Mouse (Mus musculus): ENCODE results near the gene Pde8b. TPM values are rescaled to one million over a fixed set of nuclear protein-coding genes. Genes with fewer than 3 reads are reported as not detected.

Pde8b gene
- total RNA-seq, 2 experiments from 2014 or later, result 56.3 to 59.2 TPM

DNA sequence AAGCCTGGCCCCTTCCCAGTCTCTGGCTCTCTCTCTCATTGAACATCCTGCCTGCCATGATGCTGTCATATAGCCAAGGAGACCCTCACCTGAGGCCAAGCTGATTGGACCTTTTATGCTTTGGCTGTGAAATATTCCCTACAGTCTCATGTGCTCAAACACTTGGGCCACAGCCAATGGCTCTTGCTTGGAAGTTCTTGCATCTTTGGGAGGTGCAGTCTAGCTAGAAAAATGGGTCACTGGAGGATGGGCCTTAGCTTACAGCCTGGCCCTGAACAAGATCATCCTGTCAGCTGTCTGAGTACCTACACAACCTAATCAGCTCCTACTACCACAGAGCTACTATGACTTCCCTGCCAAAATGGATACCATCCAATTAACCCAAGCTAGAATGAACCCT, 105.4 kb downstream of the Pde8b start:
- DNase-seq (ENCODE audit: low spot score in 2 of 2), result no peak

DNA sequence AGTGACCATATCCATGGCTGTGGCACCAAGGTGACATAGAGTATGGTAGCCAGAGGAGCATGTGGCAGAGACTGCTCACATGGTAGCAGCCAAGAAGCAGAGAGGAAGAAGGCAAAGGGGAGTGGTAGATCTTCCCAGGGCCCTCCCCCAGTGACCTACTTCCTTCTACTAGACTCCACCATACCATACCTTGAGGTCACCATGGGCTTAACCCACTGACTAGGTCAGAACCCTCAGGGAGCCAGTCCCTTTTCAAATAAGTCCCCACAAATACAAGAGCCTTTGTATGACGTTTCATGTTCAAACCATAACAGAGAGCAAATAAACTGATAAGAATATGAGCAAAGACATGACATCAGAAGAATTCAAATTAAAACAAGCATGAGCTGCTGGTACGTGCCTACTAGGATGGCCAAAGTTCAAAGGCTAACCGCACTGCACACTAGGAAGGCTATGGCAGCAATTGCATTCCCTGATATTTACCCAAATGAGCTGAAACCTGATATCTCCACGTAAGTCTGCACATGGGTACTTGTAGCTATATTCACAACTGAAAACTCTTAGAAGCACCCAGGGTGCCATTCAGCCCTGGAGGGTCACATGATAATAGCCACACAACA, 109.6 kb downstream of the Pde8b start:
- DNase-seq (ENCODE audit: low spot score in 2 of 2), result no peak

DNA sequence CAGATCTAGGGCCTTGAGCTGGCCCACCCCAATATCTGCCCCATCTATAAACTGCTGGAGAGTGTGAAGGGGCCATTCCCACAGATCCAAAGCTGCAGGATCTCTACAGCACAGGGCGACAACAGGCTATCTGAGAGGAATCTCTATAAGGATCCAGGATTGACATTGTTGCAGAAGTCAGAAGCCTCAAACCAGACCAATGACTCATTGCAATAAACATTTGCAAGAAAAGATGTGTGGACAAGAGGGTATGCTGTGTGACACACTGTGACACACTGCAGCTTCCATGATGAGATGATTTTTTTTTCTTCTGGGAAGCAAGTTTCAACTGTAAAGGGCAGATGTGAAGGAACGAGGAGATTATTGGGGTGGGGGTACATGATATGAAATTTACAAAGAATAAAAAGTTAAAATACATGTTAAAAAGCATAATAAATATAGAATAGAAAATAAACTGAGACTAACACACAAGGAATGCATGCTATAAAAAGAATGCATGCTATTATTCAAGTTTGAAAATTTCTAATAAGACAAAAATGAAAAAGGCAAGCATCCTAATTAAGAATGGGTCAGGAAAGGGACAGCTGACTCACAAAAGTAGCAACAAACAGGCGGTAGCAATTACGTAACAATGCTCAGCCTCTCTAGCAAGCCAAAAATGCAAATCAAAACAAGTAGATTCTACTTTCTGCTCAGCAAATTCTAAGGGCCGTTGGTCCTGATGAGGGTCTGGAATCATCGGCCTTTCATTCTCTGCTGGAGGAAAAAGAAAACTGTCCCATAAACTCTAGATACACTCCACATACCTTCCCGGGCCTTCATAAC, 114.6 kb downstream of the Pde8b start:
- DNase-seq (ENCODE audit: low spot score in 2 of 2), result no peak

DNA sequence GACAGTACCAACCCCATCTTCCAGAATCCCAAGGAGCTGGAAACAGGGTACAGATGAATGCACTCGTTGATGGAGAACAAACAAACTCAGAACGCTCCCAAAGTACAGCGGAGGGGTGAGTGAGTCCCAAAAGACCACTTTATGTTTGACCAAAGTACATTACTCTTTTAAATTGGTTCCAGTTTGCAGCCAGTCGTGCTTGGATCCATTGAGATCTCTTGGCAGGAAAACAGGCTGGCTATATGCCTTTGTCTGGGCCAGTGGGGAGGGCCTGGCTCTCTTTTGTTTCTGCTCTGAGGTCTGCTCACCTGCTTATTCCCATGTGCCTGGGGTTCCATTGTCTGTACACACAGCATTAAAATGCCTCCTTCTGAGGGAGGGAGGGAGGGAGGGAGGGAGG, 118.3 kb downstream of the Pde8b start:
- no peak for DNase-seq (ENCODE audit: low spot score in 2 of 2)

DNA sequence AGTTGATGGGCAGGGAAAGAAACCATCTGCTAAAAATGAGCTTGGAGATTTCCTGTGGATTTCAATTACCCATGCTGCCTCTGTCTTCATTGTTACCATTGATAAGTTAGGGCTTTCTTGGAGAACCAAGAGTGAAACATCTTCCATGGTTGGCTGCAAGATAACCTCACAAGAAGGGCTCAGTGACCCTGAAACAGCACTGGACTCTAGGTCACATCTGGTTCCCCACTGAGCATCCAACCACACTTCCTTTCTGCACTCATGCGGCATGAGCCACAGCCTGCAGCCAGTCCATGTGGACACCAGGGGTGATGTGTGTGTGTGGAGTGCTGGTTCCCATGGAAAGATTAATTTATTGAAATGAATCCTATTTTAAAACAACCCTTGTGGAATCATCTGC, 119.1 kb downstream of the Pde8b start:
- no peak for DNase-seq (ENCODE audit: low spot score in 2 of 2)

DNA sequence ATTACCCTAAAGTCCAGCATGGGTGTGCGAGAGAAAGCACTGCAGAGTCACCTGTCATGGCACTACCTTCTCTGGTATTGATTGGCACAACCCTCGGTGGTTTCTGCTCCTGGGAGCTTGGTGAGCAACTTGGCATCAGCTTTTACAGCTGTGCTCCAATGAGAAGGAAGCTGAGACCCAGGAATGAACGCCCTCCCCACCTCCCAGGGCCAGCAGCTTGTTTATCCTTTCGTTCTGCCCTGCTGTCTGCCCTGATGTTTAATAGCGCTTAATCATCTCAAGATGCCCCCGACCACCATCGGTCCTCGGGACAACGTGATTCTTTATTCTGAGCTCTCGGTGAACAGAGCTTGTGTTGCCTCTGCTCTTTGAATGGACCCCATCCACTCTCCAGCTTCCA, 122.8 kb downstream of the Pde8b start:
- no peak for DNase-seq (ENCODE audit: low spot score in 2 of 2)

DNA sequence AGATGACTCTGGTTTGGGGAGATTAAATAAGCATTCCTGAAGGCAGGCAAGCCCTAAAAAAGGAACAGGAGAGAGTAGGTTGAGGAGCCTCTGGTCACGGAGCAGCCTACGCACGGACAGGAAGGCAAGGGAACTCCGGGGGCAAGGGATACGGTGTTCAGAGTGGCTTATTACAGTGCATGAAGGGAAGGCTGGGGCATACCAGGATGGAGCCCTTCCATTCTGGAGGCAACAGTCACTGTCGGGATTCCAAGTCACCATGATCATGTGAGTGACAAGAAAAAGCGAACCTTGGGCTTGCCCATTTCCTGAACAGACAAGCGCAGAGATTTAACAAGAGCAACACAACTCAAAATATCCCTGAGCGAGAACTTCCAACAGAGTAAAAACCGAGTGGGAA, 123.3 kb downstream of the Pde8b start:
- no peak for DNase-seq (ENCODE audit: low spot score in 2 of 2)

DNA sequence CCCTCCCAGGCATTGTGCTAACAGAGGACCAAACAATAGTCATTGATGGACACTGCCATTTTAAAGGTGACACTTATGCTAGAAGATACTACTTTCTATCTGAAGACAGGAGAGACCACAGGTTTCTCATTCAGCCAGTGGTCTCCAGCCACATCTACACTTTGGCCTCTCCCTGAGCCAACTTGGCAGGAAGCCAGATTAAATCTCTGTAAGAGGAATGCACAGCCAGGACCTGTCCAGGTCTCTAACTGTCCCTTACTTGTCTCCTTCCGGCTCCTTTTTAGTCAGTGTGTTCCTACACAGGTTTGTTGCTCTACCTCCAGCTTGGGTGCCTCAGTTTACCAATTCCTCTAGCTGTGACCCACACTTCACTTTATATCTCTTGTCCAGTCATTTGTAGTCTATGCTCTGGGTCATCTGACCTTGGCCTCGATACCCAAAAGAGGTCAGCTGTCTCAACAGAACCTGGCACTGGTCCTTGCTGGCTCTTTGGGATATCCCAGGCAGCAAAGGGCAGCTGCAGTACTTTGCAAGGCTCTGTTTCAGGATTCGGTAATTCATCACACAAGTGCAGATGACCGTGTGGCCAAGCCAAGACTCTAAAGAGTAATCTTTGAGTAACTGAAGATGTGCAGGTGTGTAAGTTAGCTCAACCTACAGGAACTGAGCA, 124.5 kb downstream of the Pde8b start:
- no peak for DNase-seq (ENCODE audit: low spot score in 2 of 2)

DNA sequence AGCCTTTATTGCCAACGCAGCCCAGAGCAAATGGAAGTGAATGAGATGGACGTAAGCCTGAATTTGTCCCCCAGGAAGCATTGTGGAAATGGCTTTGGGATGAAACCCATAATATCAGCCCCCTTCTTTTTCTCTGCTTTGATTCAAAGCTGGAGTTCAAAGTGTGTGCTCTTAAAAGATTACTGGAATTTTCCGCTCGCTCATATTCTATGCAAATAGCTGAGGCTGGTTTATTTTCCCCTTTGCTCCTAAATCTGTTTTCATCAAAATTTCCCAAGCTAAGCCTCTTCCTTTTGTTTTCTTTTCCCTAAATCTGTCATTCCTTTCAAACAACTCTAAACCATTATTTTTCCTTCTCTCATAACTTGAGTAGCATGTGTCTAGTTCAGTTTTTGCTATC, 129.6 kb downstream of the Pde8b start:
- DNase-seq (ENCODE audit: low spot score in 2 of 2), result no peak

DNA sequence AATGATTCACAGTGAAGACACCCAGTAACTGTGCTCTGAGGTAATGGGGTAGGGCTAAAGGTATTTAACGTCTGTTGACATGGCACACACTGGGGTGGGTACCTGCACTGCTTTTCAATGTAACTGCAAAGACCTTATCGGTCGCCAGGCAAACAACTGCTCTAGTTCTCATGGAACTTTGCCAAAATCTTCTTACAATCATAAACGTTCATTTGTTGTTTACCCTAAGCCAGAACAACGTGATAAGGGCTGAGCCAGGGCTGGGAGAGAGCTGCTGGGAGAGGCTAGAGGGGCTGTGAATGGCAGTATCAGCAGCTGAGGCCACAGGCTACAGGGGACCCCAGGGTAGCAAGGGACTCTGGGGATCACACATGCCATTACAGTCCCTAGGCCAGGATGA, 136.4 kb downstream of the Pde8b start:
- DNase-seq (ENCODE audit: low spot score in 2 of 2), result no peak

DNA sequence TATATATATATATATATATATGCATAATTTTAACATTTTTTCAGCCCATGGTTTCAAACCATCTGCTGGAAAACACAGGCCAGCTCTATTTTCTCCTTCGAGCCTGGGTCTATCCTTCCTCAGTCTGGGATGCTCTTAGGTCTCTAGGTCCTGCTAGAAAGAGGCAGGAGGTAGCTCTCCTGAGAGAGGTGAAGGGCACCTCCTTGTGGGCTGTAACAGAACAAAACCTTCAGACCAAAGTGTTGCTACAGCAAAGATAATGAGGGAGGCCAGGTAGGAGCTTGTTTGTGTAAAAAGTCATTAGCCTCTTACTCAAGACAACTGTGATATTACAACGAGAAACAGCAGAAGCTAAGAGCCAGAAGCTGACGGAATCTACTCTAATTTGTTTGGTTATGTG, 140.6 kb downstream of the Pde8b start:
- no peak for DNase-seq (ENCODE audit: low spot score in 2 of 2)

DNA sequence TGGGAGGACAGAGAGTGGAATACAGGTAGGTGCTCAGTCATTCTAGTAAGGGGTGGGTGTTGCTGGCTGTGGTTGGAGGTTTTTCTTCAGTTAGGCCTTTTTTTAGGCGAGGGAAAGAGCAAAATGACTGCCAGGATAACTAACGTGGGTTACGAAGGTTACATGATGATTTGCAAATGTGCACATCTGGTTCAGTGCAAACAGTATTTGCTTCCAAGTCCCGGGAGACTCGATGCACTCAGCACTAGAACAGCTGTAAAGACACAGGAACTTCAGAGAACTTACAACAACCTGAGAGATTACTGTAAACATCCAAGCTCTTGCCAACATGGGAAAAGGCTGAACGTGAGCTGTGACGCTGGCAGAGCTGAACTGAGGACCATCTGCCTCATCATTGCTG, 142.1 kb downstream of the Pde8b start:
- DNase-seq (ENCODE audit: low spot score in 2 of 2), result no peak

DNA sequence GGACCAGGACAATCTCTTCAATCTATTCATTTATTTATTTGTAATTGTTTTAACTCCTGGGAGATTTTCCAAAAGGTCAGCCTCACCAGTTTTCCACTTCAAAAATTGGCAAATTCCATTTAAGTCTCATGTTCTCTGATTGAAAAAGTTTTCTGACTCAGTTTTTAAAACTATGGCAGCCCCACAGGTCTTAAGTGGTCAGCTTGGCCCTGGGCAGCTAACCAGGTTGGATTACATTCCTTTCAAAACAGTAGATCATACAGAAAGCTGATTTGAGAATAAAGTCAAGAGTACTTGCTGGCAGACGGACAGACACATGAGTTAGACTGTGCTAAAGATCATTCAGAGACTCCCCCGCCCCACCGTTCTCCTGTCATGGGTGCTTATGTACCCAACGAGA, 145.3 kb downstream of the Pde8b start:
- DNase-seq (ENCODE audit: low spot score in 2 of 2), result no peak

DNA sequence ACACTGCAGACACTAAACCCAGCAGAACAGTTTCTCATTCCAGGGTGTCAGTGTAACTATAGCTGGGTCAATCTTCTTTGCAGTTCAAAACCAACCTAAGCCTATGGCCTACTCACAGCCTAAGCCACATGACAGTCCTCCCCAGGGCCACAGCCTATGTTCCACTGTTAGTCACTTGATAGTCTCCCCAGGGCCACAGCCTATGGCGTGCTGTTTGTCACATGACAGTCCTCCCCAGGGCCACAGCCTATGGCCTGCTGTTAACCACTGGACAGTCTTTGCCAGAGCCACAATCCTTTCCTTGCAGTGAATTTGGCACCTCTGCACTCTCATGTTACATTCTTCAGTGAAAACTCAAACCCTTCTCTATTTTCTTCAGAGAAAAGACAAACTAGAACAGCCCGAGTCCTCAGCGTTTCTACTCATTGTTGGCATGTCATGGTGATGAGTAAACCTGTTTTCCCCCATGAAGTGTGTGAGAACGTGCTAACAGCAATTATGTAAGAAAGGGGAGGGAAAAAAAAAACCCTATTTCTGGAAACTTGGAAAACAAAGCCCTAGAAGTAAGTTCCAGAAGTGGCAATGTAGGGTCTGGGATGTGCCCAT, 147.0 kb downstream of the Pde8b start:
- DNase-seq (ENCODE audit: low spot score in 2 of 2), result no peak

DNA sequence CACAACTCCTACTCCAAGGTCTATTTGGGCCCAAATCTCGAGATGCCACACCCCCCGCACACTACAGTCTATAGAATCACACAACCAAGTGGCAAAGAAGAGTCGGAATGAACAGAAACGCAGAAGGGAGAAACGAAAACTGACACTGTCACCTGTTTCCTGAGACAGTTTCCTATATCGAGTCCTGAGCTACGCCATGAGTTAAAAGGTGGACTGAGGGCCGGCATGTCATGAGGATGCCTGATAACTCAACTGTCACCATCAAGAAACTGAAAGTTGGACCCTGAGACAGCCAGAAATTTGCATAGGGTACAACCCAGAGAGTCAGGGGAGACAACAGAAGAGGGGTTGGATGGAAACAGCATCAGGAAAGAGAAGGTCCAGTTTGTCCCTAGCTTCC, 148.8 kb downstream of the Pde8b start:
- no peak for DNase-seq (ENCODE audit: low spot score in 2 of 2)

DNA sequence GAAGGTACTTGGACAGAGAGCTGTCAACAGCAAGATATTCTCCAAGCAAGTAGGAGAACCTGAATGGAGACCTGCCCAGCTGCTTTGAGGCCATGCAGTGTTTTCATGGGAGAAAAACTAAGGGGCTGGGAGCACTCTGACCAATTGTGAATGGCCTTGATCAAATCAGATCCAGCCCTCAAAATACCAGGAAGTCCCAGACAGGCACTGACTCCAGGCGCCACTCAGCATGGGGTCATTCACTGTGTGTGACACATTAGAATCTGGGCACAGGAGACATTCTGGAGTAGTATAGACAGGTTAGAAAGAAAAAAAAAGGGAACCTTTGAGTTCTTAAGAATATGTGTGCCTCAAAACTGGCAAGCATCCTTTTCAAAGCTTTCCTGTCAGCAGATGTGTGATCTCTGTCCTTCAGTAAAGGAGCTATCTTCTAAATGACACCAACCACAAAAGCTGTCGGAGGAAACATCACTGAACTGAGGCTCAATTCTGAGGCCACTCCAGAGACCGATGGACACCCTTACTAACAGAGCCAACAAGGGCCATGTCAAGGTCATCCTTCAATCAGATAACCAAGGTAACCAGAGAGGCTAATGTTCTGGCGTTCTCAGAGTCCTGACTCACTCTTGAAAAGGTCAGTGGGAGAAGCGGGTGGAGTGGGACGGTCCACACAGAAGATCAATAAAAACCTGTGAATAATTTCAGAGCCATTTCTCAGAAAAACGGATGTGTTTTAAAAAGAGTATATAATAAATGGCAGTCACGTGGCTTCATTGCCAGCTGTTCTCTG, 151.0 kb downstream of the Pde8b start:
- DNase-seq (ENCODE audit: low spot score in 2 of 2), result no peak

DNA sequence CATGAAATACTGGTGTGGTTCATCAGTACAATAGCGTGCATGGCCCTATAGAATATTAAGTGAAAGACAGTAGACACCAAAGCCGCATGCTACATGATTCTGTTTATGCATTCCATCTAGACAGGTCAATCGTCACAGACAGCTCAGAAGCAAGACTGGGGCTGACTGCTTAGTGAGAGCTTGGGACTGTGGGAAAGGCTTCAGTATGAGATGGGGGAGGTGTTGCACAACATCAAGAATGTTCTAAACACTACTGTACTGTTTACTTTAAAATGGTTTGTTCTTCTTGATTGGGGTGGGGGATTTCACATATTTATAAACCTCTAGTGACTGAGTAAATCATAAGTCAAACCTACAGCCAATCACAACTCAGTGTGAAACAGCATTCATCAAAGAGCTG, 153.5 kb downstream of the Pde8b start:
- no peak for DNase-seq (ENCODE audit: low spot score in 2 of 2)

DNA sequence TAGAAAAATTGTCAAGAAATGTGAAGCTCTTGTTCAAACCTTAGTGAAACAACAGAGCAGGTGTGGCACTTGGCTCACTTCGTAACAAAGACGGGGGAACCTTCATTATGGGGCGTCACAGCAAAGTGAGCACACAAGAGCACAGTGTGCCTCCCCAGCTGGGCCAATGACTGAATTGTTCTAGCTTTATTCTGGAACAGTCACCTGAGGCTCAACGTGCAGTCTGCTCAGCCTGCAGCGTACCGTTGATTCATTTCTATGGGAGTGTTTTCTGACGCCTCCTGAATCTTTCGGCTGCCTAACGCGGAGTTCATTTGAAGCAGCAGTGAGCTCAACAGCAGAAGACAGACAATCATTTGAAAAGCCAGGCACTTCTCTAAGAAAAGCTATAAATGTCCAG, 154.3 kb downstream of the Pde8b start:
- DNase-seq (ENCODE audit: low spot score in 2 of 2), result no peak

DNA sequence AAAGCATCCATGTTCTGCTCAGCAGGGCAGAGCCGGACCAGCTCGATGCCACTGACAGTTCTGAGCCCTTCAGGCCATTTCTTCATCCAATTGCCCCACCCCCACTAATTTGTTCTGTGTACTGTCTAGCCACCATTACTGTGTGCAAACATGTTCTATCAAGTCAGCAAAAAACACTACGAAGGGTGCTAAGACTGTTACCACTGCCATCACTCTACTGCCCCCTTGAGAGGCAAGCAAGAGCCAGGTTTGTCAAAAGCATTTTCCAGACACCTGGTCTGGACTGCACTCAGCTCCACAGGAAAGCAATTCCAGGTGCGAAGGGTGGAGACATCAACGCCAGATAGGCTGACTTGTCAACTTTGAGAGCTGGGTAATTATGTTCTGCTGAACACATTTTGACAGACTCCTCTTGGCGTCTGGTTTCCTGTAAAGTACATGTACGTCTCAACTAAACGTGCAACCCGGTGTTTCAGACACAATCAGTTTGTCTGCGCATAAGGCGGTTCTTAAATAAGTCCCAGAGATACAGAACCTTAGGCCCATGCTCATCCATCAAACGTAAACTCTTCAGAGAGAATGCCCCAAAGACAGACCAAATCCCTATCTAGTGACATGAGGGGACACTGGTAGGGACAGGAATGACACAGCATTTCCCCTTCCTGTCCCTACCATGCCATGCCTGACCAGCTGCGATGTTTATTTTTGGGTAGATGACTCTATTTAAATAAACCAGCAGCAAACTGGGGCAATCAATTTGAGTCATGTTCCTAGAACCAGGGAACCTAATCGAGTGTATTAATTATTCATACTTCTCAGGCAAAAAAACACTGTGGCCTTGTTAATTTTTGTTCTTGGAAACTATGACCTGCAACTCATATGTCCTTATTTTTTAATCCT, 158.3 kb downstream of the Pde8b start:
- DNase-seq (ENCODE audit: low spot score in 2 of 2), result no peak

DNA sequence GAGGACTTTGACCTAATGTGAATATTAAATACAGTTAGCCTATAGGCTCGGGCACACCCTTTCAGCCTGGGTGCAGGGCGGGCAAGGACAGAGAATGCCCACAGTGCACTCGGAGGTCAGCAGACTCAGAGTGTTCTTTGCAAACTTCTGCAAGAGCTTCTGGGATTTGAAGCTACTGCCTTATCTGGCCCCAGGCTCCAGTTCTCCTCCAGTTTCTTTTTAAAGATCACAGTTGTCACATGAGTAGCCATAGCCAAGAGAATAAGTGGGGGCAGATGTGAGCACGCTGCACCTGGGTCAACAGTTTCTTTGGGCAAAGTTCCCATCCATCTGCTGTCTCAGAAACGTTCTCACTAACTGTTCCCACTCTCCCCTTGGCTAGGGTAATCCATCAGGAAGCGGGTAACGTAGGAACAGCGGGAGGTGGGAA, 162.8 kb downstream of the Pde8b start:
- DNase-seq (ENCODE audit: low spot score in 2 of 2), result no peak
